Mouse (Mus musculus): ENCODE data around the gene Tbcel. TPM values are rescaled to one million over a fixed set of nuclear protein-coding genes. Genes with fewer than 3 reads are reported as not detected.

The Tbcel gene
- polyA plus RNA-seq, 1 experiment from 2014 or later = 4.0 TPM

DNA sequence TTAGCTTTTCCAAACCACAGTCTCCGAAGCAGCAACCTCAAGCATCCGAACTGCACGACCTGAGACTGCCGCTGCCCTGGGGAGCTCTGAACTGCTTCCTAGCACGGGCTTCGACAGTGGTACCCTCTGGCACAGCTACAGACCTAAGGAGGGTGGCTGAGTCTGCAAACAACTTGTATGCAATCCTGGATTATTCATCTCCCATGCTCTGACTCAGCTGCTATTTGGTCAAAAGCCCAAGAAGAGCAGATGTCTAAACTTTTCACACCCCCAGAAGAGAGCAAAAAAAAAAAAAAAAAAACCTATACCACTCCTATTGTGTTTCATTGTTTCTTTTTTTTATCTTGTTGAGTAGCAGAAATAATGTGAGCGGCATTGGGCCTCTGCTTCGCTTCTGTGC is 113.3 kb downstream of the Tbcel start:
- Histone ChIP-seq H3K9me3 (ENCODE audit: control insufficient read depth, low read length) (no peaks in the 10 kb centered on the region), H3K4me3 (ENCODE audit: low read depth, low read length) (no peak overlapping the region), H3K27me3 (ENCODE audit: control insufficient read depth, insufficient read depth, low read length) (no peaks in the 10 kb centered on the region; the same call in 1 of the 2 replicates), H3K27ac (ENCODE audit: low read depth, low read length) (no peak overlapping the region), H3K4me1 (ENCODE audit: control insufficient read depth, insufficient read depth, low read length) (no peaks in the 10 kb centered on the region), H3K9ac (ENCODE audit: low read length) (no peak overlapping the region), H3K36me3 (ENCODE audit: control insufficient read depth, insufficient read depth, low read length) (no peaks in the 10 kb centered on the region), H3K4me2 (no peak overlapping the region)
- no peak for ATAC-seq (ENCODE audit: low FRiP score)
- WGBS = 83% methylated on average over 8 of the region's 8 CpGs
- DNase-seq (ENCODE audit: low spot score, missing footprints) = peak; percentile 77

GRCm38 (mm10) chr9:42392927-42393326 is 114.7 kb downstream of the Tbcel start:
- no peak overlapping the region for H3K4me3 ChIP-seq (ENCODE audit: low read depth, low read length)
- no peaks in the 10 kb centered on the region for H3K9me3 ChIP-seq (ENCODE audit: control insufficient read depth, low read length)
- no peak overlapping the region for H3K4me2 ChIP-seq
- WGBS = 78% methylated on average over 6 of the region's 6 CpGs
- no peak for ATAC-seq (ENCODE audit: low FRiP score)
- no peak for DNase-seq (ENCODE audit: low spot score, missing footprints)
- no peak overlapping the region for H3K9ac ChIP-seq (ENCODE audit: low read length)
- H3K27ac ChIP-seq (ENCODE audit: low read depth, low read length) = no peak overlapping the region
- no peaks in the 10 kb centered on the region for H3K27me3 ChIP-seq (ENCODE audit: control insufficient read depth, insufficient read depth, low read length)
- no peaks in the 10 kb centered on the region for H3K36me3 ChIP-seq (ENCODE audit: control insufficient read depth, insufficient read depth, low read length)
- H3K4me1 ChIP-seq (ENCODE audit: control insufficient read depth, insufficient read depth, low read length) = no peaks in the 10 kb centered on the region

- Histone ChIP-seq H3K9ac (ENCODE audit: low read length) (no peak overlapping the region), H3K4me3 (ENCODE audit: low read depth, low read length) (no peak overlapping the region), H3K27ac (ENCODE audit: low read depth, low read length) (no peak overlapping the region), H3K27me3 (ENCODE audit: control insufficient read depth, insufficient read depth, low read length) (no peaks in the 10 kb centered on the region), H3K4me2 (no peak overlapping the region), H3K36me3 (ENCODE audit: control insufficient read depth, insufficient read depth, low read length) (no peaks in the 10 kb centered on the region), H3K9me3 (ENCODE audit: control insufficient read depth, low read length) (no peaks in the 10 kb centered on the region), H3K4me1 (ENCODE audit: control insufficient read depth, insufficient read depth, low read length) (no peaks in the 10 kb centered on the region)
- 56% methylated on average over 4 of the region's 4 CpGs for WGBS
- DNase-seq (ENCODE audit: low spot score, missing footprints) (no peak), ATAC-seq (ENCODE audit: low FRiP score) (no peak)
Measured at GRCm38 (mm10) chr9:42388490-42388889, 119.1 kb downstream of the Tbcel start.

- WGBS = 79% methylated on average over 8 of the region's 8 CpGs
- Histone ChIP-seq H3K9me3 (ENCODE audit: control insufficient read depth, low read length) (no peaks in the 10 kb centered on the region), H3K36me3 (ENCODE audit: control insufficient read depth, insufficient read depth, low read length) (no peaks in the 10 kb centered on the region), H3K27ac (ENCODE audit: low read depth, low read length) (no peak overlapping the region), H3K4me1 (ENCODE audit: control insufficient read depth, insufficient read depth, low read length) (no peaks in the 10 kb centered on the region), H3K27me3 (ENCODE audit: control insufficient read depth, insufficient read depth, low read length) (no peaks in the 10 kb centered on the region), H3K4me2 (no peak overlapping the region), H3K4me3 (ENCODE audit: low read depth, low read length) (no peak overlapping the region), H3K9ac (ENCODE audit: low read length) (no peak overlapping the region)
- ATAC-seq (ENCODE audit: low FRiP score) (no peak), DNase-seq (ENCODE audit: low spot score, missing footprints) (no peak)
Measured at GRCm38 (mm10) chr9:42387038-42387437, 120.6 kb downstream of the Tbcel start.

DNA sequence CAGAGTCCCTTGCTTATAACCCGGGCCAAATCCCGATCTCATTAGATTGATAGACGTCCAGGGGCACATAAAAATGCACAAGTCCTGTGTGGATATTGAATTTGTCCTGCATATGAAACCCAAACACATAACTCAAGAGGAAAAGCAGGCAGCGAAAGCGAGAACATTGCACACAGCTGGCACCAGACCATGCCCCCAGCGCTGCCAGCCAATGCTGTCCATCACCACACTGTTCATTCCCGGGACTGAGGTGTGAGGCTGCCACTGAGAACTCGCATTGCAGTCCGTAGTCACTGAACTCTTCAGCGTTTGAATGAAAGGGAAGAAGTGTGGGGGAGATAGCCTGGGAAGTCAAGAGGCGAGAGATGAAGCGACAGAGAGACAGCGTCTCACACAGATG is 122.0 kb downstream of the Tbcel start:
- Histone ChIP-seq H3K9me3 (ENCODE audit: control insufficient read depth, low read length) (no peaks in the 10 kb centered on the region), H3K9ac (ENCODE audit: low read length) (no peak overlapping the region), H3K27me3 (ENCODE audit: control insufficient read depth, insufficient read depth, low read length) (no peaks in the 10 kb centered on the region), H3K4me3 (ENCODE audit: low read depth, low read length) (no peak overlapping the region), H3K36me3 (ENCODE audit: control insufficient read depth, insufficient read depth, low read length) (no peaks in the 10 kb centered on the region), H3K4me2 (no peak overlapping the region), H3K4me1 (ENCODE audit: control insufficient read depth, insufficient read depth, low read length) (no peaks in the 10 kb centered on the region), H3K27ac (ENCODE audit: low read depth, low read length) (no peak overlapping the region)
- no peak for ATAC-seq (ENCODE audit: low FRiP score)
- 87% methylated on average over 13 of the region's 13 CpGs for WGBS
- no peak for DNase-seq (ENCODE audit: low spot score, missing footprints)

- Histone ChIP-seq H3K36me3 (ENCODE audit: control insufficient read depth, insufficient read depth, low read length) (no peaks in the 10 kb centered on the region), H3K27me3 (ENCODE audit: control insufficient read depth, insufficient read depth, low read length) (no peaks in the 10 kb centered on the region), H3K9me3 (ENCODE audit: control insufficient read depth, low read length) (no peaks in the 10 kb centered on the region), H3K4me1 (ENCODE audit: control insufficient read depth, insufficient read depth, low read length) (no peaks in the 10 kb centered on the region), H3K27ac (ENCODE audit: low read depth, low read length) (no peak overlapping the region), H3K4me3 (ENCODE audit: low read depth, low read length) (no peak overlapping the region), H3K9ac (ENCODE audit: low read length) (no peak overlapping the region), H3K4me2 (no peak overlapping the region)
- WGBS = 83% methylated on average over 8 of the region's 8 CpGs
- DNase-seq (ENCODE audit: low spot score, missing footprints) = no peak
- ATAC-seq (ENCODE audit: low FRiP score) = no peak
Measured at GRCm38 (mm10) chr9:42382628-42383347, 124.8 kb downstream of the Tbcel start.

DNA sequence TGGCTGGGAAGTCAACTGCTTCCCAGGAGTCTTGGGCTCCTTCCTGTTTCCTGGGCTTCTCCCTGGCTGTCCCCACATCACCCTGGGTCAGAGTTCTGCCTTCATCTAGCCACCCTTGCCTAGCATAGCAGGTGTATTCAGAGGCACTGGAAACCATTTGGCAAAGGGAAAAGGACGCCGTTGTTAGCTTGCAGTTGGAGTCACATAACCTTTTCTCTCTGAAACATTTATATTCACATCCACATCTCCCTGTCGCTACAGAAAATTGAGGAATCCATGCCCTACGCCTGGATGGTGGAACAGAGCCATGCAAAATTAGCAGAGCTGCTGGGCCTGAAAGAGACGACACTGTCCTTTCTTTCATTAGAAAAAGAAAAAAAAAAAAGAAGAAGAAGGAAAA is 125.5 kb downstream of the Tbcel start:
- 79% methylated on average over 5 of the region's 5 CpGs for WGBS
- no peak overlapping the region for H3K27ac ChIP-seq (ENCODE audit: low read depth, low read length)

DNA sequence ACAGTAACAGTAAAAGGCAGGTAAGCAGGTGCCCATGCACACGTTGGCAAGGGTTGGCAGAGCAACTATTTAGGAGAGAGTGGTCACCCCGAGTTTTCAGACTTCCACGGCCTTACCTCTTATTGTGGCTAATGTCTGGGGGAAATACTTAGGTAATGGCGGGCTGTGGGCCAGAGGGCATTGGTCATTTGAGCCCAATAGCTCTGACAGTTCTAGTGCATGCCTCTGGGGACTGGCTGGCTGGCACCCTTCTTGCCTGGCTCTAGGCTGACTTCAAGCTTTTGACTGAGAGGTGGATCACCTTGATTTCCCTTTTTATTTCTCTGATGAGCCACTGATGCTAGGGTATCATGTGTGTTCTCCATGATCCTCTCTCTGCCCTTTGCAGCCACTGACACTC is 129.5 kb downstream of the Tbcel start:
- 90% methylated on average over 4 of the region's 4 CpGs for WGBS
- no peaks in the 10 kb centered on the region for H3K9me3 ChIP-seq (ENCODE audit: control insufficient read depth, low read length)
- ATAC-seq (ENCODE audit: low FRiP score) (no peak), DNase-seq (ENCODE audit: low spot score, missing footprints) (no peak)
- H3K9ac ChIP-seq (ENCODE audit: low read length) = no peak overlapping the region
- H3K27ac ChIP-seq (ENCODE audit: low read depth, low read length) = no peak overlapping the region
- no peaks in the 10 kb centered on the region for H3K4me1 ChIP-seq (ENCODE audit: control insufficient read depth, insufficient read depth, low read length)
- H3K4me2 ChIP-seq = no peak overlapping the region
- no peaks in the 10 kb centered on the region for H3K27me3 ChIP-seq (ENCODE audit: control insufficient read depth, insufficient read depth, low read length)
- no peak overlapping the region for H3K4me3 ChIP-seq (ENCODE audit: low read depth, low read length)
- H3K36me3 ChIP-seq (ENCODE audit: control insufficient read depth, insufficient read depth, low read length) = no peaks in the 10 kb centered on the region

More for the DNA sequence above, 125.5 kb downstream of the Tbcel start:
- Histone ChIP-seq H3K27me3 (ENCODE audit: control insufficient read depth, insufficient read depth, low read length) (no peaks in the 10 kb centered on the region), H3K4me2 (no peak overlapping the region), H3K9me3 (ENCODE audit: control insufficient read depth, low read length) (no peaks in the 10 kb centered on the region), H3K4me1 (ENCODE audit: control insufficient read depth, insufficient read depth, low read length) (no peaks in the 10 kb centered on the region), H3K36me3 (ENCODE audit: control insufficient read depth, insufficient read depth, low read length) (no peaks in the 10 kb centered on the region), H3K9ac (ENCODE audit: low read length) (no peak overlapping the region), H3K4me3 (ENCODE audit: low read depth, low read length) (no peak overlapping the region)
- DNase-seq (ENCODE audit: low spot score, missing footprints) = no peak
- no peak for ATAC-seq (ENCODE audit: low FRiP score)

DNA sequence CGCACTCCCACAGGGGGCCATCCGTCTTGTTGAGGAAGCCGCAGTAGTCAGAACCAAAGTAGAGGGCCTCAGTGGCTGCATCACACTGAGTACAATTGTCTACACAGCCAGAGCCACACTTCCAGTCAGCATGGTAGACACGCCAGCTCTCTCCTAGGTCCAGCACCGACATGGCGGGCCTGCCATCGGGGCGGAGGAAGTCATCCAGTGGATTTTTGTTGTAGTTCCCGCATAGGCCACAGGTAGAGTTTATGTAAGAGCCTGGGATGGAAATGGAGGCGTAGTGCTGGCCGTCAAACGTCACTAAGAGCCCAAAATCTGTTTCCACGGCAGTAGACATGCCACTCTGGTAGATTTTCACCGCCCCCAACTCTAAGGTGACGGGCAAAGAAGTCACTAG is 130.0 kb downstream of the Tbcel start:
- no peak for DNase-seq (ENCODE audit: low spot score, missing footprints)
- H3K4me2 ChIP-seq = no peak overlapping the region
- WGBS = 93% methylated on average over 15 of the region's 15 CpGs
- H3K9ac ChIP-seq (ENCODE audit: low read length) = no peak overlapping the region
- H3K27ac ChIP-seq (ENCODE audit: low read depth, low read length) = no peak overlapping the region
- H3K27me3 ChIP-seq (ENCODE audit: control insufficient read depth, insufficient read depth, low read length) = no peaks in the 10 kb centered on the region
- H3K4me3 ChIP-seq (ENCODE audit: low read depth, low read length) = no peak overlapping the region
- no peaks in the 10 kb centered on the region for H3K9me3 ChIP-seq (ENCODE audit: control insufficient read depth, low read length)
- no peaks in the 10 kb centered on the region for H3K36me3 ChIP-seq (ENCODE audit: control insufficient read depth, insufficient read depth, low read length)
- no peak for ATAC-seq (ENCODE audit: low FRiP score)
- H3K4me1 ChIP-seq (ENCODE audit: control insufficient read depth, insufficient read depth, low read length) = no peaks in the 10 kb centered on the region

All from midbrain, embryonic 11.5 days (tissue).